Mouse (Mus musculus): Measurements from ENCODE around the gene St3gal6.

DNA sequence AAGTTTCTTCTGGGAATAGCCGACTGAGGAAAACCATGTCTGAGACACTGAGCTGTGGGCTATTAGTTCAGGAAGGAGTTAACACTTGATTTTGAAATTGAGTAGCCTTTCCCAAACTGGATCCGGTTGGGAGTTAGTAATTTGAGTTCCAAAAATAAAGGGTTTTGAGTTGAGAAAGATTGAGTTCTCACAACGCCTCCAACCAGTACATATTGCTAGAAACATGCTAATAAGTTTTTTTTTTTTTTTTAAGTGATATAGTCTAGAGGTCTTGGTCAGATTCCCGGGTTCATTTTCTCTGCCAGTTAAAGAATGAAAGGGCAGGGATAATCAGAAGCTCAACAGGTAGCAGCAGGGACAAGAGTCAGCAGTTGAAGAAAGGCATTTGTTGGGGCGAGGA is 11.2 kb upstream of the St3gal6 start:
- TF ChIP-seq POLR2A (IDR thresholded peaks at IDR 0.05; ENCODE audit: borderline replicate concordance, insufficient read depth, low read length) (no peak), CTCF (IDR thresholded peaks at IDR 0.05; ENCODE audit: borderline replicate concordance, insufficient read depth, low read depth, low read length) (no peak)

Measured in cerebellum, adult 2 months (tissue).